ENCODE assay signal across 8 mouse cellular contexts in the genomic region with DNA sequence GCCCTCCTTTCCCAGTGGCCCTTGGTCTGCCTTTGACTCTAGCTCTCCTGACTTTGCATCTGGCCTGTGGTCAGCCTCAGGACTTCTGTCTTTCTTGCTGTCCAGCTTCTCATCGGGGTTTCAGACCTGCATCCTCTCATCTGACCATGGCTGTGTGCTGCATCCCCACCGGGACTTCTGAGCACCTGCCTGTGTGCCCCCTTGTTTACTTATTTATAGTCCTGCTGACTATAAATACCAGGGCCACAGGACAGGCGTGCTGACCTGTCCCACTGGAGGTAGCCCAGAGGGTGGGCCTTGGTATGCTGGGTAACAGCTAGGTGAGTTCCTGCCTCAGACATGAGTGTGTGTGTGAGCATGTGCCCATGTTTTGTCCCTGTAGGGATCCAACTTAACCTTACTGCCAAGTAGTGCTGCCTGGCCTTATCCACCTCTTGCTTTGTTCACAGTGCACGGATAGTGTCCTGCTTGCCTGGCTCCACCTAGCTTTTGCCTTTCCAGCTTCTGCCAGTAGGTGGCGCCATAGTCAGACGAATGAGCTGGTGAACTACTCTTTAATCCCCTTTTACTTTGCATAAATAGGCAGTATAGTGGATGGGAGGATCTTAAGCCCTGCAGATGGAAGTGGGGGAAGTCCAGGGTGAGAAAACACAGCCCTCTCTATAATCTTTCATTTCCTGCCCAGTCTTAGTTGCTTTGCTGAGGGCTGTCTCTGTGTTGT. TPM values are rescaled to one million over a fixed set of nuclear protein-coding genes. Genes with fewer than 3 reads are reported as not detected.
DNase-seq lines count a peak whose midpoint lies in the region; ATAC-seq lines count a peak whose summit lies in the region.

No protein-coding gene starts in this region.

- peak; percentile 58 for ATAC-seq in hindbrain, embryonic 16.5 days

- H3K4me3 ChIP-seq in hindbrain, embryonic 16.5 days (ENCODE audit: low read length) = no peak overlapping the region

- 41% methylated on average over 6 of the region's 6 CpGs for WGBS in hindbrain, embryonic 16.5 days

- H3K9ac ChIP-seq in hindbrain, embryonic 16.5 days (ENCODE audit: low read depth, low read length) = no peak overlapping the region; the same call in 1 of the 2 replicates

- peaks cover 5% of the 10 kb centered on the region; the same call in 1 of the 2 replicates for H3K4me1 ChIP-seq in hindbrain, embryonic 16.5 days (ENCODE audit: control insufficient read depth, insufficient read depth, low read depth, low read length)

- DNase-seq in T-cell, adult 2 months (ENCODE audit: low spot score) = peak; percentile 82
- DNase-seq in cerebellum, postnatal 14 days = peak; percentile 98 to 99
- peak; percentile 95 to 98 for DNase-seq in frontal cortex, postnatal 25 days (ENCODE audit: low spot score in 2 of 2)
- DNase-seq in layer of hippocampus, postnatal 36 days = peak; percentile 87 to 91
- DNase-seq in lung, postnatal 4 days = peak; percentile 83 to 92
- DNase-seq in retina, postnatal 7 days (ENCODE audit: low read depth, low spot score) = peak; percentile 94
- peak; percentile 95 for DNase-seq in thymus, postnatal 4 days

- H3K36me3 ChIP-seq in hindbrain, embryonic 16.5 days (ENCODE audit: control insufficient read depth, insufficient read depth, low read length) = no peaks in the 10 kb centered on the region

- no peak overlapping the region for H3K27ac ChIP-seq in hindbrain, embryonic 16.5 days (ENCODE audit: low read depth, low read length)

- no peak overlapping the region for H3K4me2 ChIP-seq in hindbrain, embryonic 16.5 days (ENCODE audit: low read length)

- no peaks in the 10 kb centered on the region; the same call in 1 of the 2 replicates for H3K27me3 ChIP-seq in hindbrain, embryonic 16.5 days (replicated peaks; ENCODE audit: control insufficient read depth, insufficient read depth, low read length)

- H3K9me3 ChIP-seq in hindbrain, embryonic 16.5 days (ENCODE audit: control insufficient read depth, low read length) = no peaks in the 10 kb centered on the region

RNA-seq across cellular contexts. Expression of gene Acot7, which starts 36.0 kb away (rescaled TPM):
- 478 and 542 TPM in 2 replicates for polyA plus RNA-seq in hindbrain, embryonic 16.5 days (2015; fragmentation: Nextera tagmentation; extraction: Ambion mirVana)
- 100 to 1,000 TPM; 331 to 345 TPM for total RNA-seq in layer of hippocampus, postnatal 36 days (2021)

RNA-seq across cellular contexts. Expression of gene Hes2, which starts 55.3 kb away (rescaled TPM):
- not detected in 2 replicates for polyA plus RNA-seq in hindbrain, embryonic 16.5 days (2015; fragmentation: Nextera tagmentation; extraction: Ambion mirVana)
- total RNA-seq in layer of hippocampus, postnatal 36 days (2021) = not detected
